Mouse (Mus musculus): ENCODE data around the gene Sept8. TPM values are rescaled to one million over a fixed set of nuclear protein-coding genes. Genes with fewer than 3 reads are reported as not detected.
"Not testable (repeated sequence)": the region's sequence is repeated elsewhere in the genome, so short reads cannot be mapped to it uniquely, and the experiment has no call there.

Sept8 gene
- polyA plus RNA-seq, 1 experiment, result 9.9 TPM

DNA sequence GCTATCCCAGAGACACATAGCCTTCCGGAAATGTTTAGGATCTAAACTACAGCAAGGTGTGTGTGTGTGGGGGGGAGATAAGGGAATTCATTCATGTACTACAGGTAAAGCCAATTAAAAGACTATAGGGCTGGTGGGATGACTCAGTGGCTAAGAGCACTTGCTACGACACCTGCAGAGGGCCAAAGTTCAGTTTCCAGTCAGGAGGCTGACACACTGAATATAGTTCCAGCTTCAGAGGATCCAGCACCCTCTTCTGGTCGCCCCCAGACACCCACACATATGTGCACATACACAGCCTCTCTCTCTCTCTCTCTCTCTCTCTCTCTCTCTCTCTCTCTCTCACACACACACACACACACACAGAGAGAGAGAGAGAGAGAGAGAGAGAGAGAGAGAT is 38.9 kb downstream of the Sept8 start:
- H3K4me1 ChIP-seq (ENCODE audit: control insufficient read depth, insufficient read depth, insufficient read length, low read length); H3K27ac ChIP-seq (replicated peaks; ENCODE audit: low read depth, low read length); H3K4me3 ChIP-seq (ENCODE audit: insufficient read depth, low read depth, low read length): not testable (repeated sequence)

- not testable (repeated sequence) for H3K27ac ChIP-seq (replicated peaks; ENCODE audit: low read depth, low read length); H3K4me1 ChIP-seq (ENCODE audit: control insufficient read depth, insufficient read depth, insufficient read length, low read length); H3K4me3 ChIP-seq (ENCODE audit: insufficient read depth, low read depth, low read length)
Measured at GRCm38 (mm10) chr11:53559980-53560379, 40.9 kb downstream of the Sept8 start.

DNA sequence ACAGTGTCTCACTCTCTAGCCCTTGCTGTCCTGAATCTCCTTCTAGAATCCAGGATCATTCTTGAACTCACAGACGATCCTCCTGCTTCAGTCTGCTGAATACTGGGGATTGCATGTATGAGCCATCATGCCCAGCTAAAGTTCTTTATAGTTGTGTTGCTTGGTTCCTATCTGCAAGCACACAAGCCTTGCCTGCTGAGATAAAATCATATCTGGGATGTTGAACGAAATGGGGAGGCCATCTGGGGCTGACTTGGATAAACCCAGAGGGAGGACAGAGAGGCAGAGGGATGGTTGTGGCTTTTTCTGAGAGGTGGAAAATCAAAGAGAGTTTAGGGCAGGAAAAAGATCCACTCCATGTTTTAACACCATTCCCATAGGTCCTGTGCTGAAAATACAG is 42.9 kb downstream of the Sept8 start:
- Histone ChIP-seq H3K4me3 (ENCODE audit: insufficient read depth, low read depth, low read length) (no peak overlapping the region), H3K27ac (replicated peaks; ENCODE audit: low read depth, low read length) (no peak overlapping the region), H3K4me1 (ENCODE audit: control insufficient read depth, insufficient read depth, insufficient read length, low read length) (no peaks in the 10 kb centered on the region)

- H3K4me1 ChIP-seq (ENCODE audit: control insufficient read depth, insufficient read depth, insufficient read length, low read length), result no peaks in the 10 kb centered on the region
- no peak overlapping the region for H3K4me3 ChIP-seq (ENCODE audit: insufficient read depth, low read depth, low read length)
- no peak overlapping the region for H3K27ac ChIP-seq (replicated peaks; ENCODE audit: low read depth, low read length)
Measured at GRCm38 (mm10) chr11:53566646-53567045, 47.6 kb downstream of the Sept8 start.

DNA sequence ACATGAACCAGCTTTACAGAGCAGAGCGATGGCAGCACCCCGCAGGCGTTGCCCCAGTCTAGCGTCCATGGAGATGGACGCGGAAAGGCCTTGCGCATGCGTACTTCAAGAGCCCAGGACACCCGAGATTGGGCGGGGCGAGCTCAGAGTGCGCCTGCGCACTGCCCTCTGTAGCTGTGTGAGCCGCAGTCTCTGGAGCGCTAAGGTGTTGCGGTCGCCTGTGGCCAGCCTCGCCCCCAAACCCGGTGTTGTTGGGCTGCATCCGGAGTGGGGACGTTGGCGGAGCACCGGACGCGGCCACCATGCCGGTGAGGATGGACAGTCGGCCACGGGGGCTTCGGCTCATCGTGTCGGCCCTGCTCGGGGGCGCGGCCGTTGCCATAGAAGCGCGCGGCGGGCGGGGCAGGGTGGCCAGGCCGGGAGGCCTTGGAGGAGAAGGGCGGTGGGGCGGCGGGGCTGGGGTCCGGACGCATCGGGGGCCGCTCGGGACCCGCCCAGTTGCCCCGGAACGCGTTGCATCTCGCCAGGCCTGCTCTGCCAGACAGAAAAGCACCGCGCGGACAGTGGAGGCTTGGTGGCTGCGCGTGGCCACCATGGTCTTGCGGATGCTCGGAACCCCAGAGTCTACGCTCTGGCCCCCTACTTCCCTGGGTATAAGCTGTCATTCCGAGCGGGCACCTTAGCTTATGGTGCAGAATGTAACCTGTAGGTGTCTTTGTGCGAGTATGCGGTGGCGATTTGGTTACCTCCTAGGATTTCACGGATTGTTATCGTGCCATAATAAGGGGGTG is 48.4 kb downstream of the Sept8 start, which contains the start of gene Kif3a:
Gene Kif3a (plus strand): TSS at position 156 of the 791 bp plus-strand sequence.
- H3K4me3 ChIP-seq (ENCODE audit: insufficient read depth, low read depth, low read length), result peak within 1 kb of the TSS; percentile 94
- no peaks in the 10 kb centered on the region for H3K4me1 ChIP-seq (ENCODE audit: control insufficient read depth, insufficient read depth, insufficient read length, low read length)
- H3K27ac ChIP-seq (replicated peaks; ENCODE audit: low read depth, low read length), result no peak within 1 kb of the TSS

DNA sequence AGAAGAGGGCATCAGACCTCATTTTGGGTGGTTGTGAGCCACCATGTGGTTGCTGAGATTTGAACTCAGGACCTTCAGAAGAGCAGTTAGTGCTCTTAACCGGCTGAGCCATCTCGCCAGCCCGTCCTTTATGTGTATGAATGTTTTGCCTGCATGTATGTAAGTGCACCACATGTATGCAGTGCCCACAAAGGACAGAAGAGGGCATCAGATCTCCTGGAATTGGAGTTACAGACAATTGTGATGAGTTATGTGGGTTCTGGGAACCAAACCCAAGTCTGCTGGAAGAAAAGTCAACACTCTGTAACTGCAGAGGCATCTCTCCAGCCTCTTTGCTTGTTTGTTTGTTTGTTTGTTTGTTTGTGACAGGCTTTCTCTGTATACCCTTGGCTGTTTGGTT is 61.5 kb downstream of the Sept8 start:
- no peaks in the 10 kb centered on the region for H3K4me1 ChIP-seq (ENCODE audit: control insufficient read depth, insufficient read depth, insufficient read length, low read length)
- H3K4me3 ChIP-seq (ENCODE audit: insufficient read depth, low read depth, low read length), result no peak overlapping the region
- no peak overlapping the region for H3K27ac ChIP-seq (replicated peaks; ENCODE audit: low read depth, low read length)

DNA sequence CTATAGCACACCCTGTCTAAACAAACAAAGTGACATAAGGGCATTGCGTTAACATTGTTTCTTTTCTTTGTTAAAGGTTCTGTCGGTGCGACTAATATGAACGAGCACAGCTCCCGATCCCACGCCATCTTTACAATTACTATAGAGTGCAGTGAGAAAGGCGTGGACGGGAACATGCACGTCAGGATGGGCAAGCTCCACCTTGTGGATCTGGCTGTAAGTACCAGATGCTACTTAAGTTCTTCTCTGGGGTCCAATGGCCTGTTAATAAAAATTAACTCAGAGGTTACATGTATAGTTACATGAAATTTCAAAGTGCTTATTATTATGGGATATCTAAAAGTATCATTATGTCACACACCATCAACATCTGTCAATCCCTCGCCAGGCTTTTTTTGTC is 64.1 kb downstream of the Sept8 start:
- H3K27ac ChIP-seq (replicated peaks; ENCODE audit: low read depth, low read length), result no peak overlapping the region
- H3K4me1 ChIP-seq (ENCODE audit: control insufficient read depth, insufficient read depth, insufficient read length, low read length), result no peaks in the 10 kb centered on the region
- H3K4me3 ChIP-seq (ENCODE audit: insufficient read depth, low read depth, low read length), result no peak overlapping the region

- Histone ChIP-seq H3K4me1 (ENCODE audit: control insufficient read depth, insufficient read depth, insufficient read length, low read length) (no peaks in the 10 kb centered on the region), H3K4me3 (ENCODE audit: insufficient read depth, low read depth, low read length) (no peak overlapping the region), H3K27ac (replicated peaks; ENCODE audit: low read depth, low read length) (no peak overlapping the region)
Measured at GRCm38 (mm10) chr11:53584849-53585248, 65.8 kb downstream of the Sept8 start.

- Histone ChIP-seq H3K4me1 (ENCODE audit: control insufficient read depth, insufficient read depth, insufficient read length, low read length) (no peaks in the 10 kb centered on the region), H3K27ac (replicated peaks; ENCODE audit: low read depth, low read length) (no peak overlapping the region), H3K4me3 (ENCODE audit: insufficient read depth, low read depth, low read length) (no peak overlapping the region)
Measured at GRCm38 (mm10) chr11:53585510-53585909, 66.5 kb downstream of the Sept8 start.

DNA sequence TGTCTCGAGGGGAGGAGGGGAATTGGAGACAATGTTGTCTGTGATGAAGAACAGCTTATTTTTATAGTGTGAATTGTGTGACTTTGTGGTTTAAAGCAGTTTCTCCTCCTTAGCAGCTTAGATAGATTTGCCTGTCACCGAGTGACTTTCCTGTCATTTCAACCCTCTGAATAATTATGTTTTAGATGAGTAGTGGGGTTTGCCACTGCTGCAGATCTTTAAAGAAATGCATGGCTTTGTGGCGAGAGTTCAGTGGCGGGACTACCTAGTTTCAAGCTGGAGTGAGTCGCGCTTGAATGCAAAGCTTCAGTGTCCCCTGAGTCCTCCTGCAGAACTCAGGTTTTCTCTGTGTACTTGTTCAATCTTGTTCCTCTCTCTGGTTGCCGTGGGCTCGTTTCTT is 69.2 kb downstream of the Sept8 start:
- H3K4me3 ChIP-seq (ENCODE audit: insufficient read depth, low read depth, low read length), result no peak overlapping the region
- no peak overlapping the region for H3K27ac ChIP-seq (replicated peaks; ENCODE audit: low read depth, low read length)
- H3K4me1 ChIP-seq (ENCODE audit: control insufficient read depth, insufficient read depth, insufficient read length, low read length), result no peaks in the 10 kb centered on the region

GRCm38 (mm10) chr11:53590368-53590768 is 71.3 kb downstream of the Sept8 start:
- Histone ChIP-seq H3K4me3 (ENCODE audit: insufficient read depth, low read depth, low read length) (no peak overlapping the region), H3K4me1 (ENCODE audit: control insufficient read depth, insufficient read depth, insufficient read length, low read length) (no peaks in the 10 kb centered on the region), H3K27ac (replicated peaks; ENCODE audit: low read depth, low read length) (no peak overlapping the region)

GRCm38 (mm10) chr11:53591116-53591515 is 72.1 kb downstream of the Sept8 start:
- Histone ChIP-seq H3K4me3 (ENCODE audit: insufficient read depth, low read depth, low read length) (no peak overlapping the region), H3K4me1 (ENCODE audit: control insufficient read depth, insufficient read depth, insufficient read length, low read length) (no peaks in the 10 kb centered on the region), H3K27ac (replicated peaks; ENCODE audit: low read depth, low read length) (no peak overlapping the region)

Other genes with a start within 250 kb of the Sept8 start
- gene Hspa4, start 218.8 kb upstream of the Sept8 start, polyA plus RNA-seq (2012; ENCODE audit: insufficient read depth, insufficient read length, missing spikeins), result 119 and 138 TPM in 2 replicates
- 10.4 and 13.9 TPM in 2 replicates for gene Zcchc10, start 194.6 kb upstream of the Sept8 start, polyA plus RNA-seq (2012; ENCODE audit: insufficient read depth, insufficient read length, missing spikeins)
- 17.7 and 77.7 TPM in 2 replicates for gene Aff4, start 168.4 kb upstream of the Sept8 start, polyA plus RNA-seq (2012; ENCODE audit: insufficient read depth, insufficient read length, missing spikeins)
- not detected in 2 replicates for gene Leap2, start 96.1 kb upstream of the Sept8 start, polyA plus RNA-seq (2012; ENCODE audit: insufficient read depth, insufficient read length, missing spikeins)
- gene Uqcrq, start 88.4 kb upstream of the Sept8 start, polyA plus RNA-seq (2012; ENCODE audit: insufficient read depth, insufficient read length, missing spikeins), result 4,304 and 4,488 TPM in 2 replicates
- not detected in 2 replicates for gene Gdf9, start 88.2 kb upstream of the Sept8 start, polyA plus RNA-seq (2012; ENCODE audit: insufficient read depth, insufficient read length, missing spikeins)
- not detected in 2 replicates for gene Gm10447, start 62.1 kb upstream of the Sept8 start, polyA plus RNA-seq (2012; ENCODE audit: insufficient read depth, insufficient read length, missing spikeins)
- 2.1 and 4.7 TPM in 2 replicates for gene Shroom1, start 62.1 kb upstream of the Sept8 start, polyA plus RNA-seq (2012; ENCODE audit: insufficient read depth, insufficient read length, missing spikeins)
- gene Gm9837, start 48.8 kb upstream of the Sept8 start, polyA plus RNA-seq (2012; ENCODE audit: insufficient read depth, insufficient read length, missing spikeins), result not detected in 2 replicates
- gene Gm9945, start 39.1 kb upstream of the Sept8 start, polyA plus RNA-seq (2012; ENCODE audit: insufficient read depth, insufficient read length, missing spikeins), result not detected in 2 replicates
- gene Sowaha, start 39.0 kb upstream of the Sept8 start, polyA plus RNA-seq (2012; ENCODE audit: insufficient read depth, insufficient read length, missing spikeins), result not detected in 2 replicates
- gene Kif3a, start 48.1 kb downstream of the Sept8 start, polyA plus RNA-seq (2012; ENCODE audit: insufficient read depth, insufficient read length, missing spikeins), result 11.8 and 12.2 TPM in 2 replicates
- not detected in 2 replicates for gene Il4, start 99.4 kb downstream of the Sept8 start, polyA plus RNA-seq (2012; ENCODE audit: insufficient read depth, insufficient read length, missing spikeins)
- gene Il13, start 115.4 kb downstream of the Sept8 start, polyA plus RNA-seq (2012; ENCODE audit: insufficient read depth, insufficient read length, missing spikeins), result not detected in 2 replicates
- gene Rad50, start 188.1 kb downstream of the Sept8 start, polyA plus RNA-seq (2012; ENCODE audit: insufficient read depth, insufficient read length, missing spikeins), result 3.9 and 4.8 TPM in 2 replicates
- gene Il5, start 201.5 kb downstream of the Sept8 start, polyA plus RNA-seq (2012; ENCODE audit: insufficient read depth, insufficient read length, missing spikeins), result not detected in 2 replicates

Data from brown adipose tissue, adult 24 weeks (tissue).